Mouse (Mus musculus): Measurements from ENCODE around the gene Shank2. TPM values are rescaled to one million over a fixed set of nuclear protein-coding genes. Genes with fewer than 3 reads are reported as not detected.

Shank2 gene
- total and polyA plus RNA-seq, 3 experiments: not detected

DNA sequence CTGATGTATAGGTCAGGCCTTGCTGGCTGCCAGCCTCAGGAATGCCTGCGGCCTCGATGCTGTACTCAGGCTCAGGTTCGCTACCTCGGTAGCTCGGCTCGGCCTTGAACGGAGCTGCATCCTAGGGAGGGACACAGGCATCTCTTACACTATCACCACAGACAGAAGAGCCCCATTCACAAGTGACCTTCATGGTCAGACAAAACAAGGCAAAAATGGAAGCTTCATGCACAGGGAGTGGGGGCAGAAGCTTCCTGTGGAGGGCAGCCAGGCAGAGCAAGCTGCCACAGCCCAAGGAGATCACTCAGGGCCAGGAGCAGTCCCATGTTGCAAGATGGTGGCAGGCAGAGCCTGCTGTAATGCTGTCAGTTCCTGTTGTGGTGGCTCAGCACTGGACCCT is 437.1 kb downstream of the Shank2 start:
- no peak overlapping the region for H3K9ac ChIP-seq (ENCODE audit: insufficient read depth, low read depth)

GRCm38 (mm10) chr7:144441466-144441865 is 439.7 kb downstream of the Shank2 start:
- Histone ChIP-seq H3K27me3 (replicated peaks) (peaks cover 92% of the 10 kb centered on the region), H3K4me3 (replicated peaks in 1 of 3; ENCODE audit: low read depth in 2 of 3, low read length in 2 of 3, poor library complexity in 1 of 3) (no peak overlapping the region), H3K4me2 (ENCODE audit: insufficient read depth, low read depth, poor library complexity, severe bottlenecking) (no peak overlapping the region), H3K27ac (ENCODE audit: insufficient read depth, low read depth) (no peak overlapping the region), H3K9ac (ENCODE audit: insufficient read depth, low read depth) (no peak overlapping the region), H3K79me2 (replicated peaks; ENCODE audit: control insufficient read depth, extremely low read depth, insufficient read depth, poor library complexity, severe bottlenecking) (no peaks in the 10 kb centered on the region), H3K36me3 (replicated peaks in 1 of 2; ENCODE audit: control insufficient read depth in 1 of 2, insufficient read depth in 1 of 2, low read length in 1 of 2) (no peaks in the 10 kb centered on the region), H3K9me3 (replicated peaks; ENCODE audit: low read length) (peaks cover 3% of the 10 kb centered on the region), H3K4me1 (ENCODE audit: control insufficient read depth in 1 of 2, insufficient read depth in 2 of 2) (peaks cover 4 to 18% of the 10 kb centered on the region in 2 experiments)
- dilution Hi-C loops (cut with MboI; ENCODE audit: extremely low pct_ligation_motif_present, extremely low pct_unique_long_range_greater_than_20kb, low sequenced_read_pairs): no loop called here
- no peak for DNase-seq (ENCODE audit: extremely low read depth)
- in situ Hi-C loops (cut with MboI; ENCODE audit: low pct_ligation_motif_present, low pct_unique_long_range_greater_than_20kb, low sequenced_read_pairs): loop anchor here (25.0 kb wide), 1 partner anchor 354 kb away; no protein-coding TSS in a partner anchor
- TF ChIP-seq GABPA (IDR thresholded peaks at IDR 0.05; ENCODE audit: insufficient replicate concordance, low read depth, low read length) (no peak), IRF4 (IDR thresholded peaks at IDR 0.05; ENCODE audit: low read depth, low read length) (no peak), JUND (conservative IDR thresholded peaks at IDR 0.05; ENCODE audit: low read depth, low read length) (no peak), UBTF (IDR thresholded peaks at IDR 0.05; ENCODE audit: low read depth, low read length) (no peak), USF1 (IDR thresholded peaks at IDR 0.05; ENCODE audit: low read depth, low read length) (no peak), JUN (IDR thresholded peaks at IDR 0.05; ENCODE audit: insufficient read depth, low read depth, low read length) (no peak)

More for the DNA sequence above, 437.1 kb downstream of the Shank2 start:
- H3K79me2 ChIP-seq (replicated peaks; ENCODE audit: control insufficient read depth, extremely low read depth, insufficient read depth, poor library complexity, severe bottlenecking): no peaks in the 10 kb centered on the region
- H3K4me2 ChIP-seq (ENCODE audit: insufficient read depth, low read depth, poor library complexity, severe bottlenecking): no peak overlapping the region
- no peak for TF ChIP-seq JUN (IDR thresholded peaks at IDR 0.05; ENCODE audit: insufficient read depth, low read depth, low read length)
- TF ChIP-seq BHLHE40 (IDR thresholded peaks at IDR 0.05; ENCODE audit: low read depth, low read length): no peak
- no peak for TF ChIP-seq MYC (IDR thresholded peaks at IDR 0.05; ENCODE audit: low read depth, low read length)
- no peak for TF ChIP-seq UBTF (IDR thresholded peaks at IDR 0.05; ENCODE audit: low read depth, low read length)
- TF ChIP-seq SIN3A (IDR thresholded peaks at IDR 0.05; ENCODE audit: low read length): no peak
- no peak for TF ChIP-seq SMC3 (IDR thresholded peaks at IDR 0.05; ENCODE audit: low read depth, low read length)
- TF ChIP-seq MAZ (IDR thresholded peaks at IDR 0.05; ENCODE audit: low read depth, low read length): no peak
- TF ChIP-seq USF1 (IDR thresholded peaks at IDR 0.05; ENCODE audit: low read depth, low read length): no peak
- no peak for TF ChIP-seq MAFK (IDR thresholded peaks at IDR 0.05; ENCODE audit: insufficient replicate concordance, low read length)
- TF ChIP-seq USF2 (conservative IDR thresholded peaks at IDR 0.05; ENCODE audit: low read depth, low read length): no peak
- no peak for TF ChIP-seq MEF2A (IDR thresholded peaks at IDR 0.05; ENCODE audit: borderline replicate concordance, low read depth, low read length)
- TF ChIP-seq MAX (IDR thresholded peaks at IDR 0.05; ENCODE audit: low read length): no peak
- TF ChIP-seq NRF1 (IDR thresholded peaks at IDR 0.05; ENCODE audit: low read depth, low read length): no peak
- TF ChIP-seq TBP (conservative IDR thresholded peaks at IDR 0.05; ENCODE audit: low read depth, low read length): no peak
- TF ChIP-seq ZMIZ1 (IDR thresholded peaks at IDR 0.05; ENCODE audit: low read depth, low read length): no peak
- no peak for TF ChIP-seq MXI1 (IDR thresholded peaks at IDR 0.05; ENCODE audit: low read depth, low read length)
- no peak for TF ChIP-seq EP300 (IDR thresholded peaks at IDR 0.05; ENCODE audit: low read length)
- no peak for TF ChIP-seq GABPA (IDR thresholded peaks at IDR 0.05; ENCODE audit: insufficient replicate concordance, low read depth, low read length)
- no peaks in the 10 kb centered on the region for H3K4me1 ChIP-seq (ENCODE audit: control insufficient read depth in 1 of 2, insufficient read depth in 2 of 2)
- no peaks in the 10 kb centered on the region for H3K9me3 ChIP-seq (replicated peaks; ENCODE audit: low read length)
- H3K27me3 ChIP-seq (replicated peaks): peaks cover 79% of the 10 kb centered on the region
- H3K36me3 ChIP-seq (replicated peaks in 1 of 2; ENCODE audit: control insufficient read depth in 1 of 2, insufficient read depth in 1 of 2, low read length in 1 of 2): no peaks in the 10 kb centered on the region
- H3K4me3 ChIP-seq (replicated peaks in 1 of 3; ENCODE audit: low read depth in 2 of 3, low read length in 2 of 3, poor library complexity in 1 of 3): no peak overlapping the region
- in situ Hi-C loops (cut with MboI; ENCODE audit: low pct_ligation_motif_present, low pct_unique_long_range_greater_than_20kb, low sequenced_read_pairs) (loop anchor here (25.0 kb wide), 1 partner anchor 352 kb away; no protein-coding TSS in a partner anchor), dilution Hi-C loops (cut with MboI; ENCODE audit: extremely low pct_ligation_motif_present, extremely low pct_unique_long_range_greater_than_20kb, low sequenced_read_pairs) (no loop called here)
- H3K27ac ChIP-seq (ENCODE audit: insufficient read depth, low read depth): no peak overlapping the region
- DNase-seq (ENCODE audit: extremely low read depth): no peak
